Mouse (Mus musculus): ENCODE results near the gene Aes. TPM values are rescaled to one million over a fixed set of nuclear protein-coding genes. Genes with fewer than 3 reads are reported as not detected.

The Aes gene
- polyA plus RNA-seq, 1 experiment from 2014 or later, result 598 TPM

GRCm38 (mm10) chr10:81600096-81600495 is 40.8 kb downstream of the Aes start:
- H3K4me2 ChIP-seq (ENCODE audit: low read length), result peak overlapping the region; percentile 68
- peaks cover 42 to 54% of the 10 kb centered on the region in 2 experiments for H3K4me1 ChIP-seq (ENCODE audit: control insufficient read depth in 2 of 2, insufficient read depth in 2 of 2, low read length in 2 of 2)
- no peak for ATAC-seq (ENCODE audit: insufficient number of reproducible peaks, insufficient read depth, low FRiP score, low read depth)
- H3K9me3 ChIP-seq (ENCODE audit: control insufficient read depth, low read length), result no peaks in the 10 kb centered on the region
- WGBS, result 35% methylated on average over 10 of the region's 10 CpGs
- peak overlapping the region; percentile 67 to 79; a peak in 2 of 4 replicates for H3K27ac ChIP-seq (replicated peaks in 1 of 2; ENCODE audit: control insufficient read depth in 1 of 2, insufficient read depth in 1 of 2, low read depth in 2 of 2, low read length in 2 of 2)
- H3K36me3 ChIP-seq (ENCODE audit: control insufficient read depth, insufficient read depth, low read length), result no peaks in the 10 kb centered on the region
- H3K9ac ChIP-seq (ENCODE audit: low read length), result no peak overlapping the region
- H3K4me3 ChIP-seq (ENCODE audit: control insufficient read depth in 1 of 2, insufficient read depth in 1 of 2, low read depth in 1 of 2, low read length in 2 of 2), result no peak overlapping the region
- 0 out of 2 replicates have a peak, but pooled peaks cover under 1% of the 10 kb centered on the region for H3K27me3 ChIP-seq (ENCODE audit: control insufficient read depth, insufficient read depth, low read length)

GRCm38 (mm10) chr10:81600738-81601203 is 41.5 kb downstream of the Aes start, which contains the start of gene Tle6:
Tle6 (minus strand) TSS chr10:81601073.
- peak within 1 kb of the TSS; percentile 68 for H3K4me2 ChIP-seq (ENCODE audit: low read length)
- H3K36me3 ChIP-seq (ENCODE audit: control insufficient read depth, insufficient read depth, low read length), result no peaks in the 10 kb centered on the region
- H3K4me1 ChIP-seq (ENCODE audit: control insufficient read depth in 2 of 2, insufficient read depth in 2 of 2, low read length in 2 of 2), result peaks cover 38 to 56% of the 10 kb centered on the region in 2 experiments
- H3K27me3 ChIP-seq (ENCODE audit: control insufficient read depth, insufficient read depth, low read length), result no peaks in the 10 kb centered on the region
- under 1% methylated on average over 28 of the region's 28 CpGs for WGBS
- H3K9me3 ChIP-seq (ENCODE audit: control insufficient read depth, low read length), result no peaks in the 10 kb centered on the region
- peak within 1 kb of the TSS; percentile 65 for H3K9ac ChIP-seq (ENCODE audit: low read length)
- H3K4me3 ChIP-seq (ENCODE audit: control insufficient read depth in 1 of 2, insufficient read depth in 1 of 2, low read depth in 1 of 2, low read length in 2 of 2), result peak within 1 kb of the TSS; percentile 31 to 41
- peak; percentile 87 for ATAC-seq (ENCODE audit: insufficient number of reproducible peaks, insufficient read depth, low FRiP score, low read depth)
- peak within 1 kb of the TSS; percentile 67 to 79; a peak in 3 of 4 replicates for H3K27ac ChIP-seq (replicated peaks in 1 of 2; ENCODE audit: control insufficient read depth in 1 of 2, insufficient read depth in 1 of 2, low read depth in 2 of 2, low read length in 2 of 2)

- no peaks in the 10 kb centered on the region for H3K36me3 ChIP-seq (ENCODE audit: control insufficient read depth, insufficient read depth, low read length)
- peak overlapping the region; percentile 65 for H3K9ac ChIP-seq (ENCODE audit: low read length)
- H3K9me3 ChIP-seq (ENCODE audit: control insufficient read depth, low read length), result no peaks in the 10 kb centered on the region
- H3K27ac ChIP-seq (replicated peaks in 1 of 2; ENCODE audit: control insufficient read depth in 1 of 2, insufficient read depth in 1 of 2, low read depth in 2 of 2, low read length in 2 of 2), result peak overlapping the region; percentile 25 to 79; a peak in 1 of 4 replicates
- no peak for ATAC-seq (ENCODE audit: insufficient number of reproducible peaks, insufficient read depth, low FRiP score, low read depth)
- peaks cover 33 to 50% of the 10 kb centered on the region in 2 experiments for H3K4me1 ChIP-seq (ENCODE audit: control insufficient read depth in 2 of 2, insufficient read depth in 2 of 2, low read length in 2 of 2)
- peak overlapping the region; percentile 31 to 41 for H3K4me3 ChIP-seq (ENCODE audit: control insufficient read depth in 1 of 2, insufficient read depth in 1 of 2, low read depth in 1 of 2, low read length in 2 of 2)
- peak overlapping the region; percentile 68 for H3K4me2 ChIP-seq (ENCODE audit: low read length)
- no peaks in the 10 kb centered on the region for H3K27me3 ChIP-seq (ENCODE audit: control insufficient read depth, insufficient read depth, low read length)
- 32% methylated on average over 7 of the region's 7 CpGs for WGBS
These were observed 42.2 kb downstream of the Aes start for GRCm38 (mm10) chr10:81601396-81601905.

GRCm38 (mm10) chr10:81602741-81603151 is 43.5 kb downstream of the Aes start:
- Histone ChIP-seq H3K9me3 (ENCODE audit: control insufficient read depth, low read length) (no peaks in the 10 kb centered on the region), H3K4me2 (ENCODE audit: low read length) (no peak overlapping the region), H3K4me1 (ENCODE audit: control insufficient read depth in 2 of 2, insufficient read depth in 2 of 2, low read length in 2 of 2) (peaks cover 30 to 40% of the 10 kb centered on the region in 2 experiments), H3K27me3 (ENCODE audit: control insufficient read depth, insufficient read depth, low read length) (no peaks in the 10 kb centered on the region), H3K36me3 (ENCODE audit: control insufficient read depth, insufficient read depth, low read length) (no peaks in the 10 kb centered on the region), H3K4me3 (ENCODE audit: control insufficient read depth in 1 of 2, insufficient read depth in 1 of 2, low read depth in 1 of 2, low read length in 2 of 2) (no peak overlapping the region), H3K9ac (ENCODE audit: low read length) (no peak overlapping the region), H3K27ac (replicated peaks in 1 of 2; ENCODE audit: control insufficient read depth in 1 of 2, insufficient read depth in 1 of 2, low read depth in 2 of 2, low read length in 2 of 2) (0 out of 4 replicates have a peak overlapping the region, but pooled peaks of 1 of the 2 experiments have one; percentile 24)
- 26% methylated on average over 4 of the region's 4 CpGs for whole genome bisulfite sequencing
- no peak for ATAC-seq (ENCODE audit: insufficient number of reproducible peaks, insufficient read depth, low FRiP score, low read depth)

GRCm38 (mm10) chr10:81604019-81604967 is 45.0 kb downstream of the Aes start:
- peaks cover 28 to 36% of the 10 kb centered on the region in 2 experiments for H3K4me1 ChIP-seq (ENCODE audit: control insufficient read depth in 2 of 2, insufficient read depth in 2 of 2, low read length in 2 of 2)
- 78% methylated on average over 12 of the region's 12 CpGs for WGBS
- 0 out of 2 replicates have a peak overlapping the region, but pooled peaks have one; percentile 49 for H3K9ac ChIP-seq (ENCODE audit: low read length)
- H3K27ac ChIP-seq (replicated peaks in 1 of 2; ENCODE audit: control insufficient read depth in 1 of 2, insufficient read depth in 1 of 2, low read depth in 2 of 2, low read length in 2 of 2), result no peak overlapping the region
- peak overlapping the region; percentile 88 for H3K4me2 ChIP-seq (ENCODE audit: low read length)
- 0 out of 4 replicates have a peak overlapping the region, but pooled peaks of 1 of the 2 experiments have one; percentile 2 for H3K4me3 ChIP-seq (ENCODE audit: control insufficient read depth in 1 of 2, insufficient read depth in 1 of 2, low read depth in 1 of 2, low read length in 2 of 2)
- H3K36me3 ChIP-seq (ENCODE audit: control insufficient read depth, insufficient read depth, low read length), result peaks cover 6% of the 10 kb centered on the region; the same call in 1 of the 2 replicates
- ATAC-seq (ENCODE audit: insufficient number of reproducible peaks, insufficient read depth, low FRiP score, low read depth), result no peak
- no peaks in the 10 kb centered on the region for H3K27me3 ChIP-seq (ENCODE audit: control insufficient read depth, insufficient read depth, low read length)
- H3K9me3 ChIP-seq (ENCODE audit: control insufficient read depth, low read length), result no peaks in the 10 kb centered on the region

GRCm38 (mm10) chr10:81604968-81605665 is 45.8 kb downstream of the Aes start:
- WGBS, result 21% methylated on average over 29 of the region's 29 CpGs

GRCm38 (mm10) chr10:81605666-81605973 is 46.3 kb downstream of the Aes start:
- Histone ChIP-seq H3K9ac (ENCODE audit: low read length) (peak overlapping the region; percentile 73), H3K4me2 (ENCODE audit: low read length) (peak overlapping the region; percentile 88), H3K27ac (replicated peaks in 1 of 2; ENCODE audit: control insufficient read depth in 1 of 2, insufficient read depth in 1 of 2, low read depth in 2 of 2, low read length in 2 of 2) (peak overlapping the region; percentile 79 to 96), H3K4me3 (ENCODE audit: control insufficient read depth in 1 of 2, insufficient read depth in 1 of 2, low read depth in 1 of 2, low read length in 2 of 2) (peak overlapping the region; percentile 32 to 52), H3K27me3 (ENCODE audit: control insufficient read depth, insufficient read depth, low read length) (no peaks in the 10 kb centered on the region), H3K36me3 (ENCODE audit: control insufficient read depth, insufficient read depth, low read length) (peaks cover 7% of the 10 kb centered on the region; the same call in 1 of the 2 replicates), H3K9me3 (ENCODE audit: control insufficient read depth, low read length) (0 out of 2 replicates have a peak, but pooled peaks cover 3% of the 10 kb centered on the region), H3K4me1 (ENCODE audit: control insufficient read depth in 2 of 2, insufficient read depth in 2 of 2, low read length in 2 of 2) (peaks cover 22 to 27% of the 10 kb centered on the region in 2 experiments)
- 2% methylated on average over 14 of the region's 14 CpGs for WGBS
- ATAC-seq (ENCODE audit: insufficient number of reproducible peaks, insufficient read depth, low FRiP score, low read depth), result no peak

More at GRCm38 (mm10) chr10:81604968-81605665, 45.8 kb downstream of the Aes start:
- peak overlapping the region; percentile 2 to 52; a peak in 2 of 4 replicates for H3K4me3 ChIP-seq (ENCODE audit: control insufficient read depth in 1 of 2, insufficient read depth in 1 of 2, low read depth in 1 of 2, low read length in 2 of 2)
- H3K9me3 ChIP-seq (ENCODE audit: control insufficient read depth, low read length), result no peaks in the 10 kb centered on the region
- H3K4me1 ChIP-seq (ENCODE audit: control insufficient read depth in 2 of 2, insufficient read depth in 2 of 2, low read length in 2 of 2), result peaks cover 26 to 32% of the 10 kb centered on the region in 2 experiments
- ATAC-seq (ENCODE audit: insufficient number of reproducible peaks, insufficient read depth, low FRiP score, low read depth), result no peak
- H3K36me3 ChIP-seq (ENCODE audit: control insufficient read depth, insufficient read depth, low read length), result peaks cover 7% of the 10 kb centered on the region; the same call in 1 of the 2 replicates
- peak overlapping the region; percentile 79 to 96 for H3K27ac ChIP-seq (replicated peaks in 1 of 2; ENCODE audit: control insufficient read depth in 1 of 2, insufficient read depth in 1 of 2, low read depth in 2 of 2, low read length in 2 of 2)
- peak overlapping the region; percentile 88 for H3K4me2 ChIP-seq (ENCODE audit: low read length)
- H3K27me3 ChIP-seq (ENCODE audit: control insufficient read depth, insufficient read depth, low read length), result no peaks in the 10 kb centered on the region
- peak overlapping the region; percentile 73 for H3K9ac ChIP-seq (ENCODE audit: low read length)

Data from heart, embryonic 14.5 days (tissue).